Comparison of ENCODE assay signal across 13 mouse cellular contexts in genomic region chr9:109084922-109085321, GRCm38 (mm10). TPM values are rescaled to one million over a fixed set of nuclear protein-coding genes. Genes with fewer than 3 reads are reported as not detected.
DNase-seq lines count a peak whose midpoint lies in the region; ATAC-seq and TF ChIP-seq lines count a peak whose summit lies in the region.
"Had no signal": no experiment of that assay in that cellular context is flagged by ENCODE, and none has a peak within 500 bp of the region (broad histone marks: within the 10 kb centered on the region; RNA-seq: fewer than 3 reads in every experiment).

No protein-coding gene starts in this region.

- WGBS in liver, embryonic 14.5 days (ENCODE audit: insufficient replicate concordance): 16% methylated on average over 2 of the region's 2 CpGs
- whole genome bisulfite sequencing in heart, embryonic 12.5 days: 21% methylated on average over 2 of the region's 2 CpGs

- no peak for ATAC-seq in liver, embryonic 14.5 days (ENCODE audit: insufficient read depth)
- no peak for ATAC-seq in heart, embryonic 12.5 days (ENCODE audit: insufficient number of reproducible peaks, low FRiP score)

- no peak overlapping the region for H3K9ac ChIP-seq in liver, embryonic 14.5 days (replicated peaks)
- H3K9ac ChIP-seq in heart, embryonic 12.5 days: no peak overlapping the region
- H3K9ac ChIP-seq: embryonic facial prominence, embryonic 15.5 days; limb, embryonic 13.5 days had no signal

- H3K9me3 ChIP-seq in E14TG2a.4 (ENCODE audit: low read length): no peaks in the 10 kb centered on the region
- H3K9me3 ChIP-seq in liver, embryonic 14.5 days (ENCODE audit: control insufficient read depth, low read length): no peaks in the 10 kb centered on the region
- H3K9me3 ChIP-seq in heart, embryonic 12.5 days (replicated peaks): no peaks in the 10 kb centered on the region
- H3K9me3 ChIP-seq: embryonic facial prominence, embryonic 15.5 days; heart, embryonic 10.5 days; limb, embryonic 13.5 days had no signal

- H3K27me3 ChIP-seq in E14TG2a.4 (ENCODE audit: insufficient read depth, low read length): no peaks in the 10 kb centered on the region
- no peaks in the 10 kb centered on the region for H3K27me3 ChIP-seq in liver, embryonic 14.5 days (ENCODE audit: control insufficient read depth, insufficient read depth, low read length)
- no peaks in the 10 kb centered on the region for H3K27me3 ChIP-seq in heart, embryonic 12.5 days (replicated peaks)
- H3K27me3 ChIP-seq: embryonic facial prominence, embryonic 15.5 days; limb, embryonic 13.5 days had no signal

- H3K4me3 ChIP-seq in layer of hippocampus, adult 2 months: no peak overlapping the region
- H3K4me3 ChIP-seq in E14TG2a.4 (replicated peaks; ENCODE audit: low read length): no peak overlapping the region
- H3K4me3 ChIP-seq in liver, embryonic 14.5 days (ENCODE audit: insufficient read depth in 1 of 2, low read depth in 2 of 2, low read length in 2 of 2): no peak overlapping the region
- no peak overlapping the region for H3K4me3 ChIP-seq in heart, embryonic 12.5 days
- H3K4me3 ChIP-seq: embryonic facial prominence, embryonic 15.5 days; heart, embryonic 10.5 days; limb, embryonic 13.5 days had no signal

- no peak for DNase-seq in layer of hippocampus, adult 2 months (ENCODE audit: low spot score in 2 of 2)
- no peak for DNase-seq in layer of hippocampus, adult 8-10 months (ENCODE audit: low spot score in 2 of 2)
- DNase-seq in NIH3T3 (ENCODE audit: low read depth): peak; percentile 72
- no peak for DNase-seq in liver, embryonic 14.5 days (ENCODE audit: low read depth in 3 of 3, low spot score in 3 of 3)
- no peak for DNase-seq in testis, postnatal 10 days (ENCODE audit: low spot score)
- DNase-seq: adrenal gland, postnatal 36 days; kidney, adult 18-20 months; thymus, postnatal 14 days had no signal

- H3K4me1 ChIP-seq in E14TG2a.4 (replicated peaks; ENCODE audit: low read depth, low read length): peaks cover 72% of the 10 kb centered on the region
- peaks cover 9% of the 10 kb centered on the region in 2 experiments for H3K4me1 ChIP-seq in liver, embryonic 14.5 days (replicated peaks; ENCODE audit: control insufficient read depth in 2 of 2, insufficient read depth in 2 of 2, low read length in 1 of 2)
- peaks cover 32% of the 10 kb centered on the region for H3K4me1 ChIP-seq in heart, embryonic 12.5 days (replicated peaks)

- no peak for TF ChIP-seq EP300 in liver, embryonic 14.5 days (IDR thresholded peaks at IDR 0.05; ENCODE audit: low read depth)

- no peak overlapping the region for H3K27ac ChIP-seq in layer of hippocampus, adult 2 months
- H3K27ac ChIP-seq in liver, embryonic 14.5 days: no peak overlapping the region
- no peak overlapping the region for H3K27ac ChIP-seq in heart, embryonic 12.5 days (ENCODE audit: poor library complexity, severe bottlenecking)
- H3K27ac ChIP-seq: embryonic facial prominence, embryonic 15.5 days; heart, embryonic 10.5 days; limb, embryonic 13.5 days had no signal

- peak; percentile 74 for TF ChIP-seq CTCF in layer of hippocampus, adult 2 months (conservative IDR thresholded peaks at IDR 0.05)
- peak; percentile 42 for TF ChIP-seq CTCF in E14TG2a.4 (conservative IDR thresholded peaks at IDR 0.05; ENCODE audit: low read length)
- peak; percentile 59 for TF ChIP-seq CTCF in liver, embryonic 14.5 days (IDR thresholded peaks at IDR 0.05; ENCODE audit: low read depth)

- no peak overlapping the region for H3K4me2 ChIP-seq in liver, embryonic 14.5 days (ENCODE audit: low read depth)
- H3K4me2 ChIP-seq in heart, embryonic 12.5 days: no peak overlapping the region
- H3K4me2 ChIP-seq: embryonic facial prominence, embryonic 15.5 days; limb, embryonic 13.5 days had no signal

- peaks cover 22% of the 10 kb centered on the region for H3K36me3 ChIP-seq in E14TG2a.4 (ENCODE audit: insufficient read depth, low read length)
- peaks cover 5% of the 10 kb centered on the region; the same call in 1 of the 2 replicates for H3K36me3 ChIP-seq in liver, embryonic 14.5 days (replicated peaks; ENCODE audit: control insufficient read depth, insufficient read depth, low read depth)
- peaks cover 22% of the 10 kb centered on the region for H3K36me3 ChIP-seq in heart, embryonic 12.5 days

RNA-seq across cellular contexts. Expression of gene Tma7, which starts 2.5 kb away (rescaled TPM):
- 100 to 1,000 TPM; 295 to 309 TPM for total RNA-seq in layer of hippocampus, adult 2 months (2021)
- 100 to 1,000 TPM; 284 to 327 (median 306) TPM for total RNA-seq in layer of hippocampus, adult 8-10 months (2022)
- 37.4 and 92.4 TPM in 2 replicates for polyA plus RNA-seq in liver, embryonic 14.5 days (2012; rRNA removed)
- 470 and 504 TPM in 2 replicates for polyA plus RNA-seq in liver, embryonic 14.5 days (2014; fragmentation: Nextera tagmentation; extraction: Ambion mirVana)
- 715 and 742 TPM in 2 replicates for polyA plus RNA-seq in heart, embryonic 12.5 days (2016; fragmentation: Nextera tagmentation; extraction: Ambion mirVana)

RNA-seq across cellular contexts. Expression of gene Ccdc51, which starts 2.6 kb away (rescaled TPM):
- 1 to 10 TPM; 7.6 to 8.1 TPM for total RNA-seq in layer of hippocampus, adult 2 months (2021)
- total RNA-seq in layer of hippocampus, adult 8-10 months (2022): 1 to 10 TPM; 7.8 to 9.2 (median 8.9) TPM
- polyA plus RNA-seq in liver, embryonic 14.5 days (2012; rRNA removed): 5.4 and 7.1 TPM in 2 replicates
- 12.1 and 14.9 TPM in 2 replicates for polyA plus RNA-seq in liver, embryonic 14.5 days (2014; fragmentation: Nextera tagmentation; extraction: Ambion mirVana)
- polyA plus RNA-seq in heart, embryonic 12.5 days (2016; fragmentation: Nextera tagmentation; extraction: Ambion mirVana): 14.6 and 16.3 TPM in 2 replicates

RNA-seq across cellular contexts. Expression of gene Plxnb1, which starts 10.3 kb away (rescaled TPM):
- total RNA-seq in layer of hippocampus, adult 2 months (2021): 10 to 100 TPM; 84.4 to 92.7 TPM
- 10 to 100 TPM; 82.9 to 99.8 (median 89.8) TPM for total RNA-seq in layer of hippocampus, adult 8-10 months (2022)
- 4.3 and 4.7 TPM in 2 replicates for polyA plus RNA-seq in liver, embryonic 14.5 days (2012; rRNA removed)
- 2.8 and 2.9 TPM in 2 replicates for polyA plus RNA-seq in liver, embryonic 14.5 days (2014; fragmentation: Nextera tagmentation; extraction: Ambion mirVana)
- 11.1 and 11.7 TPM in 2 replicates for polyA plus RNA-seq in heart, embryonic 12.5 days (2016; fragmentation: Nextera tagmentation; extraction: Ambion mirVana)

RNA-seq across cellular contexts. Expression of gene Atrip, which starts 11.0 kb away (rescaled TPM):
- 10 to 100 TPM; 25.0 to 31.9 TPM for total RNA-seq in layer of hippocampus, adult 2 months (2021)
- total RNA-seq in layer of hippocampus, adult 8-10 months (2022): 10 to 100 TPM; 26.3 to 31.2 (median 28.3) TPM
- polyA plus RNA-seq in liver, embryonic 14.5 days (2012; rRNA removed): 5.3 and 6.5 TPM in 2 replicates
- polyA plus RNA-seq in liver, embryonic 14.5 days (2014; fragmentation: Nextera tagmentation; extraction: Ambion mirVana): 9.0 TPM in 2 replicates
- polyA plus RNA-seq in heart, embryonic 12.5 days (2016; fragmentation: Nextera tagmentation; extraction: Ambion mirVana): 17.9 and 19.6 TPM in 2 replicates

RNA-seq across cellular contexts. Expression of gene Trex1, which starts 25.4 kb away (rescaled TPM):
- total RNA-seq in layer of hippocampus, adult 2 months (2021): 10 to 100 TPM; 12.9 to 15.4 TPM
- 10 to 100 TPM; 13.7 to 18.3 (median 16.4) TPM for total RNA-seq in layer of hippocampus, adult 8-10 months (2022)
- polyA plus RNA-seq in liver, embryonic 14.5 days (2012; rRNA removed): 12.0 and 14.1 TPM in 2 replicates
- 5.0 and 6.1 TPM in 2 replicates for polyA plus RNA-seq in liver, embryonic 14.5 days (2014; fragmentation: Nextera tagmentation; extraction: Ambion mirVana)
- polyA plus RNA-seq in heart, embryonic 12.5 days (2016; fragmentation: Nextera tagmentation; extraction: Ambion mirVana): 5.8 and 7.1 TPM in 2 replicates
